Mouse (Mus musculus) stomach, postnatal 0 days (tissue): ENCODE measurements around the gene Ank2. TPM values are rescaled to one million over a fixed set of nuclear protein-coding genes. Genes with fewer than 3 reads are reported as not detected.

ENCODE experiments used
- ATAC-seq: fragments of 200-750 bp; cut with Nextera tagmentation; 2 replicates; pipeline ENCODE4 v1.8.0; 2017; ENCODE audit not compliant: low FRiP score, low TSS enrichment
- DNase-seq: peaks from one replicate; pipeline ENCODE4 v3.0.0-alpha.2; 2016; ENCODE audit warnings: low spot score
- H3K27ac ChIP-seq: fragments of 300-500 bp; sonication (generic); replicated peaks from 2 replicates; pipeline ENCODE4 v1.5.1; 2014; ENCODE audit warnings: mild to moderate bottlenecking, control low read depth
- H3K27me3 ChIP-seq: fragments of 300-500 bp; sonication (generic); 2 replicates; pipeline ENCODE4 v1.6.1; 2014; ENCODE audit warnings: low read length; ENCODE audit not compliant: control insufficient read depth, insufficient read depth
- H3K36me3 ChIP-seq: fragments of 300-500 bp; sonication (generic); 2 replicates; pipeline ENCODE4 v1.6.1; 2014; ENCODE audit warnings: low read length, mixed read lengths; ENCODE audit not compliant: control insufficient read depth, insufficient read depth
- H3K4me1 ChIP-seq: fragments of 300-500 bp; sonication (generic); replicated peaks from 2 replicates; pipeline ENCODE4 v1.6.1; 2014; ENCODE audit warnings: antibody characterized with exemption; ENCODE audit not compliant: control insufficient read depth, insufficient read depth
- H3K4me2 ChIP-seq: fragments of 300-500 bp; sonication (generic); replicated peaks from 2 replicates; pipeline ENCODE4 v1.6.1; 2014; ENCODE audit warnings: low read depth, mild to moderate bottlenecking, control low read depth, moderate library complexity
- H3K4me3 ChIP-seq: fragments of 300-500 bp; sonication (generic); 2 replicates; pipeline ENCODE4 v1.5.1; 2014; ENCODE audit warnings: low read depth, low read length, control low read depth
- H3K9ac ChIP-seq: fragments of 300-500 bp; sonication (generic); 2 replicates; pipeline ENCODE4 v1.6.1; 2014; ENCODE audit warnings: mild to moderate bottlenecking, low read length, control low read depth, mixed read lengths
- H3K9me3 ChIP-seq: fragments of 300-500 bp; sonication (generic); 2 replicates; pipeline ENCODE4 v1.6.1; 2016; ENCODE audit warnings: low read length; ENCODE audit not compliant: control insufficient read depth
- CTCF ChIP-seq: IDR thresholded peaks from 2 replicates; pipeline ENCODE4 v1.5.1; 2016; ENCODE audit warnings: antibody characterized with exemption, low read depth, mild to moderate bottlenecking, moderate library complexity
- EP300 ChIP-seq: optimal IDR thresholded peaks from 2 replicates; pipeline ENCODE3; 2016; ENCODE audit warnings: antibody characterized with exemption
- WGBS: fragments of 180-500 bp; shearing (Covaris S2); extraction: QIAGEN DNeasy Blood & Tissue Kit; methylation state at CpG from one replicate; pipeline ENCODE4 v1.1.7; 2014; 5-methylcytosine and 5-hydroxymethylcytosine counted together
- polyA plus RNA-seq: library from polyadenylated mRNA; unstranded; fragments of >200 nt; fragmentation: Nextera tagmentation; extraction: Ambion mirVana; gene quantifications from 2 replicates; pipeline ENCODE4 v1.2.1, GENCODE M21; 2015

Gene Ank2
- polyA plus RNA-seq, 1 experiment from 2014 or later = 12.3 TPM

- no peak for ATAC-seq
- Histone ChIP-seq H3K4me3 (no peak overlapping the region), H3K9ac (no peak overlapping the region), H3K27ac (no peak overlapping the region), H3K36me3 (no peaks in the 10 kb centered on the region), H3K4me2 (no peak overlapping the region), H3K4me1 (no peaks in the 10 kb centered on the region), H3K27me3 (no peaks in the 10 kb centered on the region), H3K9me3 (no peaks in the 10 kb centered on the region)
- TF ChIP-seq CTCF = no peak
- no peak for TF ChIP-seq EP300
- WGBS = 90% methylated on average over 11 of the region's 11 CpGs
- DNase-seq = no peak
Measured at GRCm38 (mm10) chr3:127242234-127242810, 256.8 kb downstream of the Ank2 start.

GRCm38 (mm10) chr3:127235271-127235670, 263.9 kb downstream of the Ank2 start:
- 86% methylated on average over 5 of the region's 5 CpGs for WGBS
- H3K27me3 ChIP-seq = no peaks in the 10 kb centered on the region
- TF ChIP-seq CTCF (no peak), EP300 (no peak)
- no peak overlapping the region for H3K9ac ChIP-seq
- no peaks in the 10 kb centered on the region for H3K9me3 ChIP-seq
- ATAC-seq (no peak), DNase-seq (no peak)
- no peaks in the 10 kb centered on the region for H3K4me1 ChIP-seq
- no peak overlapping the region for H3K27ac ChIP-seq
- no peaks in the 10 kb centered on the region for H3K36me3 ChIP-seq
- no peak overlapping the region for H3K4me2 ChIP-seq
- no peak overlapping the region for H3K4me3 ChIP-seq

GRCm38 (mm10) chr3:127225799-127226730, 273.1 kb downstream of the Ank2 start:
- peak; percentile 89 for ATAC-seq
- Histone ChIP-seq H3K4me2 (peak overlapping the region; percentile 66), H3K36me3 (no peaks in the 10 kb centered on the region), H3K4me3 (peak overlapping the region; percentile 34), H3K27ac (no peak overlapping the region), H3K27me3 (no peaks in the 10 kb centered on the region), H3K9me3 (no peaks in the 10 kb centered on the region), H3K9ac (0 out of 2 replicates have a peak overlapping the region, but pooled peaks have one; percentile 1), H3K4me1 (no peaks in the 10 kb centered on the region)
- TF ChIP-seq EP300 (no peak), CTCF (no peak)
- WGBS = 3% methylated on average over 26 of the region's 26 CpGs
- DNase-seq = peak; percentile 78

- H3K9ac ChIP-seq = no peak overlapping the region
- H3K9me3 ChIP-seq = no peaks in the 10 kb centered on the region
- H3K4me2 ChIP-seq = peak overlapping the region; percentile 66
- H3K27ac ChIP-seq = no peak overlapping the region
- no peaks in the 10 kb centered on the region for H3K36me3 ChIP-seq
- H3K4me1 ChIP-seq = no peaks in the 10 kb centered on the region
- TF ChIP-seq CTCF (no peak), EP300 (no peak)
- H3K4me3 ChIP-seq = peak overlapping the region; percentile 34
- H3K27me3 ChIP-seq = no peaks in the 10 kb centered on the region
- WGBS = 11% methylated on average over 16 of the region's 16 CpGs
- peak; percentile 14 for DNase-seq
- ATAC-seq = 0 out of 2 replicates have a peak, but pooled peaks have one; percentile 32
Measured at GRCm38 (mm10) chr3:127225167-127225798, 273.9 kb downstream of the Ank2 start.

- H3K36me3 ChIP-seq = no peaks in the 10 kb centered on the region
- H3K4me2 ChIP-seq = no peak overlapping the region
- H3K27ac ChIP-seq = no peak overlapping the region
- no peak overlapping the region for H3K4me3 ChIP-seq
- H3K9me3 ChIP-seq = no peaks in the 10 kb centered on the region
- H3K27me3 ChIP-seq = no peaks in the 10 kb centered on the region
- TF ChIP-seq EP300 (no peak), CTCF (no peak)
- ATAC-seq = no peak
- H3K9ac ChIP-seq = no peak overlapping the region
- no peaks in the 10 kb centered on the region for H3K4me1 ChIP-seq
- no peak for DNase-seq
- 56% methylated on average over 13 of the region's 13 CpGs for WGBS
Measured at GRCm38 (mm10) chr3:127224315-127225166, 274.6 kb downstream of the Ank2 start.
